Mouse (Mus musculus) ES-E14 (cell line): ENCODE measurements around the gene Slc12a7. TPM values are rescaled to one million over a fixed set of nuclear protein-coding genes. Genes with fewer than 3 reads are reported as not detected.
"Not testable (repeated sequence)": the region's sequence is repeated elsewhere in the genome, so short reads cannot be mapped to it uniquely, and the experiment has no call there.

Source experiments
- DNase-seq: peaks from one replicate; pipeline ENCODE4 v3.0.0-alpha.2; 2013; ENCODE audit warnings: low read depth, low spot score
- H3K27ac ChIP-seq: 2 replicates; pipeline ENCODE4 v1.5.1; 2012; ENCODE audit warnings: low read depth, mild to moderate bottlenecking, low read length, moderate library complexity, mixed read lengths; ENCODE audit not compliant: poor library complexity, insufficient read depth, severe bottlenecking
- H3K36me3 ChIP-seq: 2 replicates; pipeline ENCODE4 v1.6.1; 2012; ENCODE audit warnings: mild to moderate bottlenecking, low read length, moderate library complexity, mixed read lengths; ENCODE audit not compliant: control insufficient read depth, poor library complexity, insufficient read depth, severe bottlenecking
- H3K4me1 ChIP-seq, 2 experiments: fragments of 150-350 bp in 1 of 2; sonication (generic) in 1 of 2; 2 replicates each; pipeline ENCODE4 v1.6.1; 2012; ENCODE audit warnings: low read length in 2 of 2, mild to moderate bottlenecking in 1 of 2, mixed read lengths in 1 of 2; ENCODE audit not compliant: control insufficient read depth in 2 of 2, insufficient read depth in 2 of 2, poor library complexity in 1 of 2
- H3K4me3 ChIP-seq, 2 experiments: fragments of 150-350 bp in 1 of 2; sonication (generic) in 1 of 2; 2 replicates each; pipeline ENCODE4 v1.5.1; 2012; ENCODE audit warnings: low read length in 2 of 2, low read depth in 1 of 2, mild to moderate bottlenecking in 1 of 2, mixed read lengths in 1 of 2; ENCODE audit not compliant: insufficient read depth in 1 of 2, poor library complexity in 1 of 2, severe bottlenecking in 1 of 2
- H3K9ac ChIP-seq: 2 replicates; pipeline ENCODE4 v1.6.1; 2012; ENCODE audit warnings: low read depth, mild to moderate bottlenecking, low read length, mixed read lengths; ENCODE audit not compliant: poor library complexity, insufficient read depth, severe bottlenecking
- H3K9me3 ChIP-seq: fragments of 150-350 bp; sonication (generic); 2 replicates; pipeline ENCODE4 v1.6.1; 2012; ENCODE audit warnings: low read depth, mild to moderate bottlenecking, low read length; ENCODE audit not compliant: control insufficient read depth, insufficient read depth
- CHD2 ChIP-seq: IDR thresholded peaks from 2 replicates; pipeline ENCODE4 v1.6.1; 2014; ENCODE audit warnings: mild to moderate bottlenecking, low read depth, low read length, inconsistent platforms
- HCFC1 ChIP-seq: IDR thresholded peaks from 2 replicates; pipeline ENCODE4 v1.6.1; 2012; ENCODE audit warnings: low read length, inconsistent platforms, borderline replicate concordance; ENCODE audit not compliant: insufficient read depth
- MAFK ChIP-seq: IDR thresholded peaks from 2 replicates; pipeline ENCODE4 v1.6.1; 2014; ENCODE audit warnings: mild to moderate bottlenecking, low read depth, low read length, inconsistent platforms; ENCODE audit not compliant: insufficient read depth
- ZC3H11A ChIP-seq: IDR thresholded peaks from 2 replicates; pipeline ENCODE4 v1.6.1; 2012; ENCODE audit warnings: low read depth, mild to moderate bottlenecking, inconsistent platforms, low read length, borderline replicate concordance
- ZNF384 ChIP-seq: IDR thresholded peaks from 2 replicates; pipeline ENCODE4 v1.6.1; 2012; ENCODE audit warnings: low read depth, low read length, inconsistent platforms
- in situ Hi-C, 2 experiments: fragments of 600-800 bp; cut with MboI; formaldehyde crosslinking; loops; one replicate each; pipeline ENCODE4 v1.15.1; 2025; ENCODE audit warnings: low sequenced_read_pairs in 2 of 2, inconsistent platforms in 1 of 2; ENCODE audit not compliant: unreplicated experiment in 2 of 2
- total RNA-seq: library from RNA; depleted of rRNA; stranded (reverse); fragments of 300-350 nt; gene quantifications from 2 replicates; pipeline ENCODE4 v1.2.3, GENCODE M21; 2012

The Slc12a7 gene
- total RNA-seq, 1 experiment, result 87.1 TPM

GRCm38 (mm10) chr13:73701161-73701883 lies 31.6 kb upstream of the Slc12a7 start:
- no peak overlapping the region for H3K4me3 ChIP-seq
- no peak overlapping the region for H3K9ac ChIP-seq
- H3K9me3 ChIP-seq, result no peaks in the 10 kb centered on the region
- TF ChIP-seq ZNF384 (no peak), CHD2 (no peak), HCFC1 (no peak)
- DNase-seq, result no peak
- no peaks in the 10 kb centered on the region for H3K36me3 ChIP-seq
- in situ Hi-C loops, result no loop called here
- no peak overlapping the region for H3K27ac ChIP-seq
- no peaks in the 10 kb centered on the region for H3K4me1 ChIP-seq

- no peaks in the 10 kb centered on the region for H3K4me1 ChIP-seq
- in situ Hi-C loops, result no loop called here
- no peak overlapping the region for H3K4me3 ChIP-seq
- no peak overlapping the region for H3K27ac ChIP-seq
- no peaks in the 10 kb centered on the region for H3K36me3 ChIP-seq
- no peak overlapping the region for H3K9ac ChIP-seq
- no peaks in the 10 kb centered on the region for H3K9me3 ChIP-seq
- DNase-seq, result no peak
- TF ChIP-seq HCFC1 (no peak), CHD2 (no peak), ZNF384 (no peak), ZC3H11A (no peak), MAFK (no peak)
Measured at GRCm38 (mm10) chr13:73702776-73703175, 30.1 kb upstream of the Slc12a7 start.

DNA sequence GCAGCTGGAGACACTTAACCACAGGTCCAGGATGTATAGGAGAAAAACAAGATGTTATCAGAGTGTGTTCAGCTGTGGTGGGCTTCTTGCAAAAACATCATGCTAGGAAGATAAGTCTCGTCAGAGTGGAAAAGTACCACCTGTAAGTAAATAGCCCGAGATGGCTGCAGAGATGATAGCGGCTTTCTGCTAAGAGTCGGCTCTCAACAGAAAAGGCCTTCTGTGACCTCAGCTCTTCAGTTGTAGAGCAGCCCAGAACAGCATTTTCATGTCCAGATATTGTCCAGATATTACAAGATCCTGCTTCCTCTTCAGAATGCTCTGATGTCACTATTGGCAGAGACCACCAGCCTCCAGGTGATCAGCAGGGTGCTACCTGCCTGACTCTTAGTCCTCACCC lies 29.4 kb upstream of the Slc12a7 start:
- H3K9me3 ChIP-seq, H3K36me3 ChIP-seq, in situ Hi-C loops, H3K9ac ChIP-seq, DNase-seq, H3K4me3 ChIP-seq, H3K4me1 ChIP-seq, H3K27ac ChIP-seq: not testable (repeated sequence)

DNA sequence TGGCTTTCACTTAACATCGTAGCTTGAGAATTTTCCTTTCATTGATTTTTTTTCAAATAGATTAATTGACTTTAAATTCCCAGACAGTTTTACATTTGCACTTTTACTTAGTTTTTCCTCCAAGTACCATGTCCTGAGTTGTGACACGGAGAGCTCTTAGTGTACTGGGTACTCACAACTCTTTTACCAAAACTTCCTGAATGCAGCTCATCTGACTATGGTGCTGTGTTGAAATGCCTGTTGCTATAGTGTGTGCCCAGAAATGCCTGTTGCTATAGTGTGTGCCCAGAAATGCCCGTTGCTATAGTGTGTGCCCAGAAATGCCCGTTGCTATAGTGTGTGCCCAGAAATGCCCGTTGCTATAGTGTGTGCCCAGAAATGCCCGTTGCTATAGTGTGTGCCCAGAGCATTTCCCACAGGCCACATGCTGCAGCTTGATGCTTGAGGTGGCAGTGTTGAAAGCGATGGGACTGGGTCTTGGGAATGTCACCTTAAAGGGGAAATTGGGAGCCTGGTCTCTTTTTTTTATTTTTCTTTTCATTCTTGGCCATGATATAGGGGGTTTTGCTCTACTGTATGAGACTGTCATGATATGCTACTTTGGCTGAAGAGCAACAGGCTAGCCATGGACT lies 28.1 kb upstream of the Slc12a7 start, which contains the start of gene Slc6a19:
Gene Slc6a19, minus strand, starts transcription at position 172 of the 632 bp plus-strand sequence.
- in situ Hi-C loops, result no loop called here
- Histone ChIP-seq H3K9me3 (no peaks in the 10 kb centered on the region), H3K4me3 (no peak within 1 kb of the TSS), H3K4me1 (no peaks in the 10 kb centered on the region), H3K9ac (no peak within 1 kb of the TSS), H3K36me3 (no peaks in the 10 kb centered on the region), H3K27ac (no peak within 1 kb of the TSS)
- DNase-seq, result no peak
- TF ChIP-seq ZC3H11A, result no peak
- TF ChIP-seq CHD2, result no peak
- TF ChIP-seq HCFC1, result no peak
- no peak for TF ChIP-seq MAFK
- TF ChIP-seq ZNF384, result no peak

- H3K9me3 ChIP-seq, result no peaks in the 10 kb centered on the region
- in situ Hi-C loops, result no loop called here
Measured at GRCm38 (mm10) chr13:73709491-73709890, 23.4 kb upstream of the Slc12a7 start.

More at GRCm38 (mm10) chr13:73709491-73709890, 23.4 kb upstream of the Slc12a7 start:
- no peaks in the 10 kb centered on the region for H3K4me1 ChIP-seq
- no peaks in the 10 kb centered on the region for H3K36me3 ChIP-seq
- H3K4me3 ChIP-seq, result no peak overlapping the region
- H3K9ac ChIP-seq, result no peak overlapping the region
- DNase-seq, result no peak
- TF ChIP-seq ZC3H11A, result no peak
- TF ChIP-seq MAFK, result no peak
- no peak for TF ChIP-seq HCFC1
- no peak for TF ChIP-seq CHD2
- TF ChIP-seq ZNF384, result no peak
- H3K27ac ChIP-seq, result no peak overlapping the region
